Mouse (Mus musculus) c-Kit-positive CD71-negative TER-119-negative erythroid progenitor cells, embryonic 14.5 days (primary cell): ENCODE data around the gene Gm20388.

Experiments
- DNase-seq: peaks from one replicate; pipeline ENCODE4 v3.0.0-alpha.2; 2013; ENCODE audit warnings: low read depth

Gm20388 gene

DNA sequence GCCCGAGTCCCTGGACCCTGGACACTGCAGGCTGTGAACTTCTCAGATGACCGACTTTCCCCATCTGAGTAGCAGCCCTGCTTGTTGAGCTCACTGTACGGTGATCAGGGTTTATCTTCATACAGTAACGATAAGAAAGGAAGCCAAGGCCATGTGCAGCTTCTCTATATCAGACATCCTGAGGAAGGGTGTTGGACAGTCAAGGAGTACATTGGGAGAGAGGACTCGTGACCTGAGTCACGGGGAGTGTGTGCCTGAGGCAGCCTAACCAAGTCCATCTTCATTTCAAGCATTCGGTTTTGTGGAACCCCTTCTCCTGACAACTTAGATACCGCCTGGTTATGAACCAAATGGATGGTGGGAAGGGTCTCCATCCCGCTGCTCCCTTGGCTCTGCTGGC lies 1964.9 kb downstream of the Gm20388 start:
- no peak for DNase-seq

DNA sequence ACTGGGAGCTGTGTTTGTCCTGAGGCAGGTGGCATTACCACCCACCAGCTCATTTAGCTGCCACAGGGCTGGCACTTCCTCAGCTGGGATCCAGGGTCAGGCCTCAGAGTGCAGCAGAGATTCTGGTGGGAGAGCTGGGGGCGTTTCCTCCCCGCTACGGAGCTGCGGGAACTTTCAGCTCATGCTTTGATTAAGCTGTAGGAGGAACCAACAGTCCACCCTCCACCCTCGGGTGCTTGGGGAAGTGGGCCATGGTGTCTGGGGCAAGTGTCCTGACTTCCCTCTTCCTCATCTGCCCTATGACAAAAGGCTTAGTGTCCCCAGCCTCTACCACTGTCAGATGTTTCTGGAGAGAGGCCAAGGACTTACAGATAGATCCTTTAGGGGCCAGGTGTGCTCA lies 1966.6 kb downstream of the Gm20388 start:
- no peak for DNase-seq

DNA sequence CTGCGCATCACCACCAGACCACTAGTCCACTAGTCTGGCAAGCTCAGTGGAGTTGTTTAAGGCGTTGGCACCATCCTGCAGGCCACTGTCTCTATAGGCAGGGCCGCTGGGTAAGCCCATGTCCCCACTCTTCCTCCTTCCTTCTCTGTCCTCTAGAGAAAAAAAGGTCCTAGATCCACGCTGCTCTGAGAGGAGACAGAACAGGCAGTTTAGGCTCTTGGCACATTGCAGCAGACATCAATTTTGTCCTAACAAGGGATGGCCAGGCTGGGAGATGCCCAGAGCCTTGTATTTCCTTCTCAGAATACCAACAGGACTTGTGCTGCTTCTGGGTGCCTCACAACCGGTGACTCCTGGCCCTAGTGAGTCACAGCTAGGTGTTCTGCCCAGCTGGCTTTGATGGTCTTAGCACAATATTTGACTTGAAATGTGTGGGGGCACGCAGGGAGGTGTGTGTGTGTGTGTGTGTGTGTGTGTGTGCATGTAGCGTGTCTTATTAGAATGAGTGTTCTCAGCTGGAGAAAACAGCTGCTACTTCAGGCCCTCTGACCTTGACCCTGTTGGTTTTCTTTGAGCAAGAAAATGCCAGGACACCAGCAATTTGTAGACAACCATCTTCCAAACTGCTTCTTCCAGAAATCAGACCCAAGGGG lies 1967.3 kb downstream of the Gm20388 start:
- no peak for DNase-seq

DNA sequence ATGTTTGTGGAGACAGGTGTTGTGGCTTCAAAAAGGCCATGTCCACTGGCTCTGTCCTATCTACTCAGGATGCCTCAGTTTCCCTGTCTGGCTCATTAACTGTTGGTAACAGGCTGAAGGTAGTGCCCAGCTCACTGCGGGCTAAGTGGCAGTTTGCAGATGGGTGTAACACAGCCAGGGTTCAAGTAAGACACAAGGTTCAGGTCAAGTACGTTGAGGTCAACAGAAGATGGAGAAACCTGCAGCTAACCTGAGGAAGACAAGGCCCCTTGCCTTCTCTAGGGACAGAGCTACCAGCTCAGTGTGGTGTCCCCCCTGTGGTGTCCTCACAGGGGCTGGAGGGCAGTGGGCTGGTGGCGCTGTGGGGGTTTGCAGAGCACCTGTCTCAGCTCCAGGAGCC lies 1969.1 kb downstream of the Gm20388 start:
- no peak for DNase-seq

DNA sequence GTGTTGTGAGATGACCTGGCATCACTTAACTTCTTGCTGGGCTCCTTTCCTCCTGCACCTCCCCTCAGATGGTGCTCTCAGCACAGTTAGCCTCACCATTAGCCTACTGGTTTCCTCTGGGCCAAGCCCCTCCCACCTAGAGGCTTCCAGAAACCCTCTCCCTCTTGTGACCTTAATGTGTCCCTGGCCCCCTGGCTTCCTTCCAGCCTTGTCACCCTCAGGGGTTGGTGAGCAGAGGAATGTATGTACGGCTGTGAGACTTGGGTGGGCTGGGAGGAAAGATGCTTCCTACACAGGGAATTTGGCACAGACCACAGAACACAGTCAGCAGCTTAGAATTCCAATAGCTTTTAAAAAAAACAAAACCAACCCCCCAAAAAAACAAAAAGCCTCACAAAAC lies 1970.2 kb downstream of the Gm20388 start:
- DNase-seq = no peak

DNA sequence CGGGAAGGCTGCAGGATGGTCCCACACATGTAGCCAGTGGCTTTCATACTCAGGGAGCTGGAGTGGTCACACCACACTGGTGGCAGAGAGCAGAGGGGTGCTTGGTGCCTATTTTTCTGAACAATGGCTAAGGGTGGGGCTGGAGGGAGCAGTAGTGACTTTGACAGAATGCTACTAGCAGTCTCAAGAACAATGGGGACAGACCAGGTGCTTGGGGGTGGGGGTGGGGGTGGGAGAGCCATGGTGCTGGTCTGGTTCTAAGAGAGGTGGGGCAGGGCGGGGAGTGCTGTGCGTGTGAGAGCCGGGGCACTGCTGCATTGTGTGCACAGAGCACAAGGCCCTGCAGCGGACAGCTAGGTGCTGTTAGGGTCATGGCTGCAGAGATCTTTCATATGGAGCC lies 1971.3 kb downstream of the Gm20388 start:
- no peak for DNase-seq

DNA sequence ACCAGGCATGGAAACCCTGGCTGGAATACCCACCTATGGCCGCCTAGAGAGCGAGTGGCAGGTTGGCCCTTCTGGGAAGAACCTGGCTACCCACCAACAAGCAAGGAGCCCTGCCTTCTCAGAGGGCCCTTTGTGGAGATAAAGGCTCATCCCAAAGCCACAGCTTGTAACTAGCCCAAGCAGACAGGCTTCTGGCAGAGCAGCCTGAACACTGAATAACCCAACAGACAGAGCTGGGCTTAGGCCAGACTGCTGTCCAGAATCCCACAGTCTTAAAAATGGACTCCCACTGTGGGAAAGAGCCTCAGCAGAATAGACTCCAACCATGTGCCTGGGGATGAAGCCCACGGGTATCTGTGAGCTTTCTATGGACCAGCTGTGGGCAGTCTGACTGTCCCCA lies 1973.5 kb downstream of the Gm20388 start:
- no peak for DNase-seq

DNA sequence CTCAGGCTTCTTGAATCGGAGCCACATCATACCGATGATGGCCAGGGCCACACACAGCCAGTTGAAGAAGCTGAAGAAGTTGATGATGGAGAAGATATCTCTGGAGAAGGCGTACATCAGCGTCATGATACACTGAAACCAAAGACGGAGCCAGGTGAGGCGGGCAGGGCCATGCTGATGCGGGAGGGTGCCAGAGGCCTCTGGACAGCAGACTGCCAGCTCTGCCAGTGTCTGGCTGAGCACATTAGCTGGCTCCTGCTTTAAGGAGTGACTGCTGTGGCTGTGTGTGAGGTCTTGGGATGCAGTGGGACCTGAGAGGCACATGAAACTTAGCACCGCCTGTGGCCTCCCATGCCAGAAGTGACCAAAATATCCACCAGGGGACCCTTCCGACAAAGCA lies 1974.4 kb downstream of the Gm20388 start:
- no peak for DNase-seq

DNA sequence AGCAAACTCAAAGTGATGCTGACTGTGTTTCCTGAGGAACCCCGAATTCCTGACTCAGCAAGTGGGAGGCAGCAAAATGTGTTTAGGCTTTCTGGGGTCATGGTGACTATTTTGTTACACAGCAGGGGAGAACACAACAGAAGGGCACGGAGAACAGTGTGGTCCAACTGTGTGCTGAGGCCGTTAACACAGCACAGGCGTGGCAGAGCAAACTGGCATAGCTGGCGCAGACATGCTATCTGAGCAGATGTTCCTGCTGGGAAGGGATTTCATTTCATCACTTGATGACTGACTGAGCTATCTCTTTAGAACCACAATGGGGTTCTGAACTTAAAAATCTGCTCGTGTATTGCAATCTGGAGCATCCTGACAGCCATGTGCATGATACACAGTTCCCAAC lies 1974.8 kb downstream of the Gm20388 start:
- DNase-seq = no peak

DNA sequence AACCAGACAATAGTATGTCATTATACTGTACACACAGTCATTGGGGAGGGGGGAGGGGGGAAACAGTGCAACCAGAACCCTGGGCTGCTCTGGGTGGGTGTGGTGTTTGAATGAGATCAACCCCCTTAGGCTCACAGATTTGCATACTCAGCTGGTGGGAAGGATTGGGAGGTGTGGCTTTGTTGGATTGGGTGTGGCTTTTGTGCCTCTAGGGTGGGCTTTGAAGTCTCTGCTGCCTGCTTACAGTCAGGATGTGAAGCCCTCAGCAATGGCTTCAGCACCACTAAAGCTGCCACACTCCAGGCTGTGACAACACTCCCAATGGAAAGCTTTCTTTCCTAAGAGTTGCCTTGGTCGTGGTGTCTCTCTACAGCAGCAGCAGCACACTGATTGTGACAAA lies 1976.9 kb downstream of the Gm20388 start:
- DNase-seq = no peak

DNA sequence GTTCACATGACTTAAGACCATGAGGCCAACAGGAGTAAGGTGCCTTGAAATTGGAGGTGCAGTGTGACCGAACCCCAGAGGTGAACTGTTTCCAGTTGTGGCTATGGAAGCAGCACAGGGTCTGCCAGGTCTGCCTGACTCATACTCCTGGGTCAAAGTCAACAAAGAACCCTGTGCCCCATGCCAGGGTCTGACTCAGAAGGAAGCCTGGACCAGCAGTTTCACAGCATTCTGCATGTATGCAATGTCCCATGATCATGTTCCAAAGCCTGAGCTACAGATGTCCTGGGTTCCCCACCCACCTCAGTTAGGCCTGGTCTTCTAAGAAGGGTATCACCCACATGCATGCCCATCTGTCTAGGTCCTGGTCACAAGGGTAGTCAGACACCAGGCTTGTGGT lies 1978.7 kb downstream of the Gm20388 start:
- DNase-seq = no peak

DNA sequence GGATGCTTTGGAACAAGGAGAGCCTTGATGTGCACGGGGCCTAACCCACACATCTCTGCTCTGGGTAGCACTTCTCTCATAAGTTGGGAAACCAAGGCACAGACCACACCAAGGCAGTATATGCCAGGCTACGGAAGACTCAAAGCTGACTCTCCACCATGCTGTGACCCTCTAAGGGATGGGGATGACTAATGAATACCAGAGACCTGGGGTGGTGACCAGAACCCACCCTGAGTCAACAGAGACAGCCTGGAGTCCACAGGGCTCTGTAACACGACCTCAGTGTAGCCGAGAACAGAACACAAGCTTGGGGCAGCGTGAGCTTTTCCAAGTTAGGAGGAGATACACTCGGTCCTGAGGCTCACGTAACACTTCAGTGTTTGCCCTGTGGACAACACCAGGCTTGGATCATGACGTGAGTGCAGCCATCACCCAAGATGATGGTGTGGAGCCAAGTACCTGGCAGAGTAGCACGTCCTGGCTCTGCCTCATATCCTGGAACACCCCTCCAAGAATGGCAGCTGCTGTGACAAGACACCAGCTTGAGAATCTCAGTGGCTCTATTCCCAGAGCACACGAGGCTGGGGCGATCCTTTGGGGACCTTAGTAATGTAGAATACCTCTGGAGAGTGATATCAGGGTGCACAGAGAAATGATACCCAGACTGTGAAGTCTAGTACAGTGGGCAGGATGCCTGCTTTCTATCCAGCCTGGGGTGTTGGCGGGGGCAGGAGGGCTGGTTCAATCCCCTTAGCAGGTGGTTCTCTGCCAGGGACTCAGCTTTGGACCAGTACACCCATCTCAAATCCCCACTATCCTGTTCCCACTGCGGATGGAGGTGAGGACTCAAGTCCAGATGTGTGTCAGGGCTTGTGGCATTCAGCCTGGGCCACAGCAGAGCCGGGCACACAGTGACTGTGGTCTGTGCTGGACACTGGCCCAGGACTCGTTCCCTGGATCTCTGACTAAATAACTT lies 1979.5 kb downstream of the Gm20388 start:
- DNase-seq = no peak

DNA sequence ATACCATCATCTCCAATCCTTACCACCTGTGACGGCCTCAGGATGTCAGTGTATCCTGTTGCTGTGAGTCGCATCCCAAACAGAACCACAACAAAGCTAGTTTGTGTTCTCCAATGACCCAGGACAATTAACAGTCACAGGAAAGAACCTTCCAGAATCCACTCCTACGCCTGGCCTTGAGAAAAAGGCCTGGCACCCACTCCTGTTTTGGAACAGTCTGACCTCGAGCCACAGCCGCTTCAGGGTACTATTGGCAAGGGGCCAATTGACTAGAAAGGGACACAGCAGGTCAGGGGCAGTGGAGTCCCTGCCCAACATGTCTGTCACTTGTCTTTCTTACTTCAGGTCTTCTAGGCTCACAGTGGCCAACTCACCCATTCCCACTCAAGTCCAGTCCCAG lies 1982.2 kb downstream of the Gm20388 start:
- DNase-seq = no peak

DNA sequence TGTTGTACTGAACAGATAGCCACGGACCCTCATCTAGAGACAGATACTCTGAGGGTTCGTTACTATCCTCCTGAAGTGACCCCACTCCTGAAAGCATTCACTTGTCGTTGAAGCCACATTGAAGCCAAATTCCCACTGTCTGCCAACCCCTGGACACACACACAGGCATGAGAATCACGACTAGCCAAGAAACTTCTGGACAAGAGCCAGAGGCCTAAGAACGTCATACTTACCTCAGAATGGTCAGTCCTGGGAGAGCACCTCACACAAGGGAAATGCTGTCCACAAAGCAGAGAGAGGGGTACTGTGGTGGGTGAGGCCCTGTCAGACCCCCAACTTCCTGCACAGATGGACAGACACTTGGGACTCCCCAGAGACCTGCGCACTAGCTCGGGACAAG lies 1985.3 kb downstream of the Gm20388 start:
- no peak for DNase-seq

DNA sequence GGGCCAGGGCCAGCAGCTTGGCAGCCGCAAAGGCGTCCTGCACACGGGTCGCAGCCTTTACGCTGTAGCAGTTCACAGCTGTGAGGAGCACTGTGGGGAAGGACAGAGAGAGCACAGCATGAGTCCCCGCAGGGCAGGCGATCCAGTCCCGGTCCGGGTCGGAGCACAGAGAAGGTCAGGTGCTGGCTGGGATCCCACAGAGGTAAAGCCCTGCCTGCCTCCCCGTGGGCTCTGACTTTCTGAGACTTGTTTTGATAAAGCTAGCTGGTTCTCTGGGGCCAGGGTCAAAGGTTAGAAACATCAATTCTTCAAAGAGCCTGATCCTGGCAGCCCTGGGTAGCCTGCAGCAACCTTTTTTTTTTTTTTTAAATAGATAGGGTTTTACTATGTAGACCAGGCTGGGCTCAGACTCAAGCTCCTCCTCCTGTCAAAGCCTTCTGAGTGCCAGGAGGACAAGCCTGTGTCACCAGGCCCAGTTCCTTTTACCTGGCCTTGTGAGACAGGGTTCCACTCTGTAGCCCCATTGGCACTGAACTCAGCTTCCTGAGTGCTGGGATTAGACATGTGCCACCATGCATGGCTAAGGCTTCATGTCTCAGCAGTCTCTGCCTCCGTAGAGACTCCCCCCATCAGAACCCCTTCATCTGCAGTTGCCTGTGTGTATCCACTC lies 1986.0 kb downstream of the Gm20388 start:
- DNase-seq = no peak

DNA sequence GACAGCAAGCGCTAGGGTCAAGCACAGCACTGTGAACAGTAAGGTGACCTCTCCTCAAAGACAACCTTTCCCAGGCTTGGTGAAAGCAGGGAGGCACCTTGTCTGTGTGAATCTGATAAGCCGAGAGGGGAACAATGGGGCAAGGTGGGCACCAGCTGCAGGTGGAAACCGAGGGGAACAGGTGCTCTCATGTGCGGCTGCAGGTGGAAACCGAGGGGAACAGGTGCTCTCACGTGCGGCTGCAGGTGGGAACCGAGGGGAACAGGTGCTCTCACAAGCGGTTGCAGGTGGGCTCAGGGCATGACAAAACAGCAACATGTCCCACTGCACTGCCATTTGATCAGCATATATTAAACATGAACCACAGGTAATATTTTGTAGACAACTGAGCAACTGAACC lies 1986.6 kb downstream of the Gm20388 start:
- DNase-seq = no peak

DNA sequence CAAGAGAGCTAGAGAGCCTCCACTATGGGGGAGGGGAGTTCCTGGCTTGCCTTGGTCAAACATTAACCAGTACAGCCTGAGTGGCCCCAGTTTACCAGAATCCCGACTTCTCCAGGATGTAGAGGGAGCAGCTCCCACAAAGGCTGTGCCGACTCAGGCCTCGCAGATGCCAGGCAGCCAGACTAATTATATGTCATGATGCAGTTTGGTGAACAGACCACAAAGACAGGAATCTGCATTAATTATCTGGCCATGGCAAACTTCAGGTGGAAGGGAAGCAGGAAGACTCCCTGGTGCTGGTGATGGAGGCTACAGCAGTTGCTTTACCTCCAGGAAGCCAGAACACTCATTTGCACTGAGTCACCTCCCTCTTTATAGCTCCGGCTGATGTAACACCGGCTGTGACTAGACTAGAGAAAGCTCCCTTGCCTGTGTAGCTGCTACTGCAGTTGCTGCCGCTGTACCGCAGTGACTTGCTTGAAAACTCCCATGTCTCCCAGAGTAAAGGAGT lies 1987.3 kb downstream of the Gm20388 start:
- DNase-seq = peak; percentile 46

DNA sequence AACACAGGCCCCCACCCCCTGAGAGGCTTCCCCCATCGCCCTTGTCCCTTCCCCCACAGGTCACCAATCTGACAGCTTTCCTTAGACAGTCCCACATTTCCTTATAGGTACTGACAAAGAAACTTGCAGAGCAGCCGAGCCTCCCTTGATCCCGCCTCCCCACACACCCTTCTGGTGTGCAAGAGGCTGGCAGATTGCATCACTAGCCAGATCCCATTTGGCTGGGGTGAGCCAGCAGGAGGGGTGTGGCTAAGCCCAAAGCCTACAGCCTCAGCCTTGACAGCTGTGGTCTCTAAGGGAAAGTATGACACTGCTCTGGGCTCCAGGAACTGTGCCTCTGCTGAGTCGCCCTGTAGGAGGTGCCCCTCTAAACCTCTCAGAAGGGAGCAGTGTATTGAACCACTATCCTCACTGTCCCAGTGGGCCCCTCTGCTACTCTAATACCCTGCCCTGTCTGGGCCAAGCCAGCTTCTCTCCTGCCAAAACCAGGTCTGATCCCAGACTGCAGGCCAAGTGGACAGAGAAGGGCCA lies 1987.8 kb downstream of the Gm20388 start:
- peak; percentile 86 for DNase-seq

DNA sequence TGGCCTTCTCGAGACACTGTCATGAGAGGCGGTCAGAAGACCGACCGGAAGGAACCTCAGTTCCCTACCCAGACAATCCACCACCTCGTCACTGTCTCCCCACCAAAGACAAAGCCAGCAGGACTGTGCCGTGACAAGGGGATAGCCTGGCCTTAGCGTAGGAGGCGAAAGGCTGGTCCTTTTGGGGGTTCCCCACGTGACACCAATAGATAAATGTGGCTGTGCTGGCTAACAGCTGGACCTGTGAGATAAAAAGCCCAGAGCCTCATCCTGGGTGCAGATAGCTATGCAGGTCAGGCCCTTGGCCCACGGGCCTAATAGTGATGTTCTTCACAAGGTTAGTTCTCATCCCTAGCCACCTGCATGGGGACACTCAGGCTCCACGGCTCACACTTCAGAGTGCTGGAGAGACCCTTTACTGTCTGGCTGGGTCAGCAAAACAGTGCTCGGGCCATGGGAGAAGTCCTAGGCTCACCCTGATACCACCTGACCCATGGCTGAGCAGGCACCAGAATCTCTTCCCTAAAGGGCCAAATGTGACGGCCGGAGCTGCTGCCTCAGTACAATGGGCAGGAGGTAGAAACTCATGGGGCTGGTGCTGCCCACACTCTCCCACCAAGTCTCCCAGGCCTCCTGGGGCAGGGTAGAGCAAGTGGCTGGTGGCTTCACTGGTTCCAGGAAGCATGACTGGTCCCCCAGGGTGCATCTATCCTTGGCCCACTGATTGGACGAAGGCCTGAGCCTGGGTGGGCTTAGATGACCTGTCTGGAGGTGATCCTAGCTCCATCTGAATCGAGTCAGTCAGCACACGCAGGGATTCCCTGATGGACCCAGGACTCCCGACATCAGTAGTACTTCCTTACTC lies 1988.8 kb downstream of the Gm20388 start:
- DNase-seq = no peak

DNA sequence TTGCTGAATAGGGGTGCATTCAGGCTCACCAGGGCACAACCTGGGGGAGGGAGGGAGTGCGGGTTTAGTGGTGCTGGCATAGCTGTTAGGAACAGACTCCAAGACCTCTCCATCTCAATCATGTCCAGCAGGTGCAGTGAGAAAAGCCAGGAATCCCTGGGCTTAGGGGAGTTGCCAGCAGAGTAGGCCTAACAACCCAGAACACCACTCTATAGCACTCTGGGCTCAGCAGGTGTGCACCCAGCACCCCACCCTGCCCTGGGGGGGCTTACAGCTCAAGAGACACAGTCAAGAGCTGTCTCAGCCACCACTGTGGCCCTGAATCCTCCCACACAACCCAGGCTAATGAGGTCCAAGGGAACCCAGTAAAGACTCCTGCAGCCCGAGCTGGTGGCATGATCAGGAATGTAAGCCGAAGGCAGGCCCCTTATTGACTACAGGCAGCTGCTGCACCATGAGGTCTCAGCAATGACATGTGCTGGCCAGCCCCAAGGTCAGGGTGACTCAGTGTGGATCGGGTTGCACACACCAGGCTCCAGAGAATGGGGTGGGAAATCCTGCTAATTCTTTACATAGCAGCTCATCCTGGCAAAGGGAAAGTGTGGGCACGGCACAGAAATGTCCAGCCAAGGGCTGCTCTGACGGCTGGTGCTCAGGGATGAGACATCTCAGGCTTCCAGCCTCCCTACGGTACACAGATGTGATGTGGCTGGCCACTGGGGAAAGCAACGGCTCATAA lies 1991.0 kb downstream of the Gm20388 start:
- DNase-seq = no peak

DNA sequence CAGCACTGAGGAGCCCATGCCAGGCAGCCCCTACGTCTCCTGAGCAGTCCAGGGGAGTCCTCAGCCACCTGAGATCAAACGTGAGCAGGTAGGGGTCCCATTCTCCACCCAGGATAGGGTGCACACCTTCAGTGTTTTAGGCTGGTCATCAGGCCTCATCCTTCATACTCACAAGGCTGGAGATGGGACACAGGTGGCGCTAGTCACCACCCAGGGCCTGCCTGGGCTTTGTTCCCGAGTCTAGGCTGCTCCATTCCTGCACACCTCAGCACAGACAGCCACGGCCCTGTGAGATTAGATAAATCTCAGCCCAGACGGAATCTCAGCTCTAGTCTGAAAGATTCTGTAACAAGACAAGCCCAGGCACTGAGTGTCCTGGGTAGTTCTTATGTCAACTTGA lies 1993.3 kb downstream of the Gm20388 start:
- no peak for DNase-seq
